In the genomic region with DNA sequence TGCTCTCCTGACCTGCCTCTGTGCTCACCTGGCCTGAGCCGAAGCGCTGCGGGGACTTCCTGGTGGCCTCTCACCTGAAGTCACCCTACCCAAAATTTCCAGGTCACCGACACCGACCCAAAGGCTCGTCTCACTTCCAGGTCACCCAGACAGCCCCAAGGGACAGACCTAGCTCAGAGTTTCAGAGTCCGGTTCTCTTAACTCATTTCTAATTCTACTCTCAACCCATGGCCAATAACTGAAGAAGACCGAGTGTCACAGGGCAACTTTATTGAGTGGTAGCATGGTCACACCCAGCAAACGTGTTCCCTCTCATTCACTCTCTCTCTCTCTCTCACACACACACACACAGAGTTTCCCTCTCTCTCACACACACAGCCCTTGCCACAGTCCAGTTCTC, we compare ENCODE assay signal across 8 mouse cellular contexts. TPM values are rescaled to one million over a fixed set of nuclear protein-coding genes. Genes with fewer than 3 reads are reported as not detected.
DNase-seq lines count a peak whose midpoint lies in the region; ATAC-seq and TF ChIP-seq lines count a peak whose summit lies in the region.

No protein-coding gene starts in this region.

- H3K27me3 ChIP-seq in testis, adult 2 months (ENCODE audit: control insufficient read depth, insufficient read depth, low read length): no peaks in the 10 kb centered on the region
- H3K27me3 ChIP-seq in limb, embryonic 15.5 days: peaks cover 42% of the 10 kb centered on the region
- no peaks in the 10 kb centered on the region for H3K27me3 ChIP-seq in stomach, postnatal 0 days (ENCODE audit: control insufficient read depth, insufficient read depth, low read length)

- no peaks in the 10 kb centered on the region for H3K9me3 ChIP-seq in limb, embryonic 15.5 days
- no peaks in the 10 kb centered on the region for H3K9me3 ChIP-seq in stomach, postnatal 0 days (ENCODE audit: control insufficient read depth, low read length)

- 11% methylated on average over 9 of the region's 9 CpGs for WGBS in limb, embryonic 15.5 days
- 11% methylated on average over 9 of the region's 9 CpGs for whole genome bisulfite sequencing in stomach, postnatal 0 days

- H3K4me1 ChIP-seq in testis, adult 2 months (ENCODE audit: control insufficient read depth, insufficient read depth, low read length): peaks cover 17% of the 10 kb centered on the region
- H3K4me1 ChIP-seq in limb, embryonic 15.5 days: peaks cover 32% of the 10 kb centered on the region
- no peaks in the 10 kb centered on the region for H3K4me1 ChIP-seq in stomach, postnatal 0 days (replicated peaks; ENCODE audit: control insufficient read depth, insufficient read depth)

- intact Hi-C loops in gastrocnemius, adult 2 months (cut with DNase I): no loop called here
- intact Hi-C loops in gastrocnemius, postnatal 36 days (cut with DNase I): no loop called here

- peak overlapping the region; percentile 77; the same call in 1 of the 2 replicates for H3K27ac ChIP-seq in gastrocnemius, adult 2 months
- H3K27ac ChIP-seq in testis, adult 2 months (ENCODE audit: control insufficient read depth, insufficient read depth, low read depth, low read length): no peak overlapping the region
- peak overlapping the region; percentile 77 for H3K27ac ChIP-seq in limb, embryonic 15.5 days
- H3K27ac ChIP-seq in stomach, postnatal 0 days (replicated peaks): peak overlapping the region; percentile 94

- TF ChIP-seq CTCF in gastrocnemius, adult 2 months (IDR thresholded peaks at IDR 0.05): no peak
- no peak for TF ChIP-seq CTCF in testis, adult 2 months (IDR thresholded peaks at IDR 0.05; ENCODE audit: control insufficient read depth, insufficient read depth, insufficient replicate concordance, low read depth, low read length)
- no peak for TF ChIP-seq CTCF in stomach, postnatal 0 days (IDR thresholded peaks at IDR 0.05; ENCODE audit: low read depth)

- DNase-seq in gastrocnemius, adult 2 months: no peak
- no peak for DNase-seq in gastrocnemius, postnatal 25 days
- no peak for DNase-seq in testis, postnatal 10 days (ENCODE audit: low spot score)
- DNase-seq in stomach, postnatal 0 days (ENCODE audit: low spot score): peak; percentile 46
- no peak for DNase-seq in gastrocnemius, postnatal 36 days
- no peak for DNase-seq in urinary bladder, postnatal 36 days (ENCODE audit: low spot score in 2 of 2)

- peak overlapping the region; percentile 76 for H3K4me3 ChIP-seq in gastrocnemius, adult 2 months
- H3K4me3 ChIP-seq in testis, adult 2 months (ENCODE audit: control insufficient read depth, low read depth, low read length): peak overlapping the region; percentile 75
- peak overlapping the region; percentile 52 for H3K4me3 ChIP-seq in limb, embryonic 15.5 days
- H3K4me3 ChIP-seq in stomach, postnatal 0 days (ENCODE audit: low read depth, low read length): peak overlapping the region; percentile 53

- no peak for TF ChIP-seq POLR2A in testis, adult 2 months (IDR thresholded peaks at IDR 0.05; ENCODE audit: control insufficient read depth, low read depth, low read length)

- peak overlapping the region; percentile 29 for H3K9ac ChIP-seq in limb, embryonic 15.5 days
- peak overlapping the region; percentile 67 for H3K9ac ChIP-seq in stomach, postnatal 0 days (ENCODE audit: low read length)

- H3K36me3 ChIP-seq in testis, adult 2 months (ENCODE audit: control insufficient read depth, insufficient read depth, low read length): no peaks in the 10 kb centered on the region
- H3K36me3 ChIP-seq in limb, embryonic 15.5 days: peaks cover 20% of the 10 kb centered on the region
- H3K36me3 ChIP-seq in stomach, postnatal 0 days (ENCODE audit: control insufficient read depth, insufficient read depth, low read length): peaks cover 5% of the 10 kb centered on the region; the same call in 1 of the 2 replicates

- ATAC-seq in limb, embryonic 15.5 days (ENCODE audit: insufficient number of reproducible peaks, low FRiP score, low TSS enrichment, low read depth): no peak
- ATAC-seq in stomach, postnatal 0 days (ENCODE audit: low FRiP score, low TSS enrichment): no peak

- H3K4me2 ChIP-seq in limb, embryonic 15.5 days: peak overlapping the region; percentile 74
- peak overlapping the region; percentile 68 for H3K4me2 ChIP-seq in stomach, postnatal 0 days (replicated peaks; ENCODE audit: low read depth)

- TF ChIP-seq EP300 in stomach, postnatal 0 days (optimal IDR thresholded peaks at IDR 0.05): no peak

RNA-seq across cellular contexts. Expression of a gene that starts 1.7 kb away (rescaled TPM):
- 1 to 10 TPM; 1.1 to 1.5 TPM for total RNA-seq in gastrocnemius, adult 2 months (2021)
- 1 to 10 TPM; 1.1 to 1.2 TPM for total RNA-seq in gastrocnemius, postnatal 25 days (2021)
- polyA plus RNA-seq in testis, adult 2 months (2012; rRNA removed): 0.81 and 1.1 TPM in 2 replicates
- polyA plus RNA-seq in limb, embryonic 15.5 days (2015; fragmentation: Nextera tagmentation; extraction: Ambion mirVana): 499 and 506 TPM in 2 replicates
- polyA plus RNA-seq in stomach, postnatal 0 days (2015; fragmentation: Nextera tagmentation; extraction: Ambion mirVana): 355 and 371 TPM in 2 replicates
- total RNA-seq in gastrocnemius, postnatal 36 days (2021): 1 to 10 TPM in 1 of 2 experiments, under 1 TPM in 1; 0.94 to 1.2 TPM

RNA-seq across cellular contexts. Expression of a gene that starts 16.1 kb away (rescaled TPM):
- 1 to 10 TPM; 4.9 to 6.3 TPM for total RNA-seq in gastrocnemius, adult 2 months (2021)
- 1 to 10 TPM; 4.6 to 4.9 TPM for total RNA-seq in gastrocnemius, postnatal 25 days (2021)
- polyA plus RNA-seq in testis, adult 2 months (2012; rRNA removed): 30.9 and 37.4 TPM in 2 replicates
- polyA plus RNA-seq in limb, embryonic 15.5 days (2015; fragmentation: Nextera tagmentation; extraction: Ambion mirVana): 15.7 and 17.2 TPM in 2 replicates
- polyA plus RNA-seq in stomach, postnatal 0 days (2015; fragmentation: Nextera tagmentation; extraction: Ambion mirVana): 13.9 and 14.8 TPM in 2 replicates
- total RNA-seq in gastrocnemius, postnatal 36 days (2021): 1 to 10 TPM; 4.7 to 5.7 TPM

RNA-seq across cellular contexts. Expression of a gene that starts 25.8 kb away (rescaled TPM):
- total RNA-seq in gastrocnemius, adult 2 months (2021): 1 to 10 TPM; 3.0 to 3.2 TPM
- total RNA-seq in gastrocnemius, postnatal 25 days (2021): 1 to 10 TPM; 2.1 to 3.6 TPM
- 4.9 and 5.7 TPM in 2 replicates for polyA plus RNA-seq in testis, adult 2 months (2012; rRNA removed)
- polyA plus RNA-seq in limb, embryonic 15.5 days (2015; fragmentation: Nextera tagmentation; extraction: Ambion mirVana): 5.8 and 7.3 TPM in 2 replicates
- polyA plus RNA-seq in stomach, postnatal 0 days (2015; fragmentation: Nextera tagmentation; extraction: Ambion mirVana): 3.6 and 3.8 TPM in 2 replicates
- 1 to 10 TPM; 2.6 to 3.3 TPM for total RNA-seq in gastrocnemius, postnatal 36 days (2021)

RNA-seq across cellular contexts. Expression of a gene that starts 47.1 kb away (rescaled TPM):
- total RNA-seq in gastrocnemius, adult 2 months (2021): not detected
- not detected for total RNA-seq in gastrocnemius, postnatal 25 days (2021)
- 0.42 and 0.51 TPM in 2 replicates for polyA plus RNA-seq in testis, adult 2 months (2012; rRNA removed)
- not detected in 2 replicates for polyA plus RNA-seq in limb, embryonic 15.5 days (2015; fragmentation: Nextera tagmentation; extraction: Ambion mirVana)
- polyA plus RNA-seq in stomach, postnatal 0 days (2015; fragmentation: Nextera tagmentation; extraction: Ambion mirVana): 4.7 and 5.2 TPM in 2 replicates
- not detected for total RNA-seq in gastrocnemius, postnatal 36 days (2021)

RNA-seq across cellular contexts. Expression of a gene that starts 49.6 kb away (rescaled TPM):
- 10 to 100 TPM; 25.4 to 32.3 TPM for total RNA-seq in gastrocnemius, adult 2 months (2021)
- 10 to 100 TPM; 22.9 to 24.3 TPM for total RNA-seq in gastrocnemius, postnatal 25 days (2021)
- polyA plus RNA-seq in testis, adult 2 months (2012; rRNA removed): 4.2 and 4.5 TPM in 2 replicates
- 2.9 and 3.6 TPM in 2 replicates for polyA plus RNA-seq in limb, embryonic 15.5 days (2015; fragmentation: Nextera tagmentation; extraction: Ambion mirVana)
- 1.6 and 3.6 TPM in 2 replicates for polyA plus RNA-seq in stomach, postnatal 0 days (2015; fragmentation: Nextera tagmentation; extraction: Ambion mirVana)
- 10 to 100 TPM; 24.5 to 35.2 TPM for total RNA-seq in gastrocnemius, postnatal 36 days (2021)
